Mouse (Mus musculus) bone marrow, adult 2 months (tissue): ENCODE results near the gene Themis2.
"Not testable (repeated sequence)": the region's sequence is repeated elsewhere in the genome, so short reads cannot be mapped to it uniquely, and the experiment has no call there.

ENCODE experiments used
- CTCF ChIP-seq: fragments of 200-500 bp; IDR thresholded peaks from 2 replicates; pipeline ENCODE4 v1.5.1; 2011; ENCODE audit warnings: low read length, control low read depth; ENCODE audit not compliant: control insufficient read depth, insufficient read depth
- POLR2A ChIP-seq: fragments of 200-500 bp; IDR thresholded peaks from 2 replicates; pipeline ENCODE4 v1.6.1; 2011; ENCODE audit warnings: low read depth, mild to moderate bottlenecking, control low read depth, low read length, borderline replicate concordance; ENCODE audit not compliant: control insufficient read depth

DNA sequence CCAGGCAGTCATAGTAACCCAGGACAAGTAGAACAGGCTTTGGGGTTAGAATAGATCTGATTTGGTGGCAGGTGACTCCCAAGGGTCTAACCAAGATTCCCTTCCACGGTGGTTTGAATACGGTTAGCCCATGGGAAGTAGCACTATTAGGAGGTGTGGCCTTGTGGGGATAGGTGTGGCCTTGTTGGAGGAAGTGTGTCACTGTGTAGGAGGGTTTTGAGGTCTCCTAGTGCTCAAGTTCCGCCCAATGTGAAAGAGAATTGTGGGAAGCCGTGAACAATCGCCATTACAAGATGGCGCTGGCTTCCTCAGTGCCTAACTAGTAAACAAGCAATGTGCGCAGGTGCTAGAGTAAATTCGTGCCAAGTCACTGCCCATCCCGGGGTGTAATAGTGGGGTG, 59.0 kb downstream of the Themis2 start:
- TF ChIP-seq POLR2A, CTCF: not testable (repeated sequence)
